Mouse (Mus musculus) hindbrain, embryonic 14.5 days (tissue): ENCODE measurements at regions not wholly inside any gene's neighbourhood (a gene's known extent, or its start where the extent isn't known, plus 50 kb on each side); places are given as distances from the start of the nearest gene placed in this dataset.
A peak's percentile ranks its signal among the peaks of the same experiment; 100 is the strongest.

ENCODE experiments used
- ATAC-seq: fragments of 200-750 bp; cut with Nextera tagmentation; 2 replicates; pipeline ENCODE4 v1.8.0; 2017; ENCODE audit warnings: moderate number of reproducible peaks, mild to moderate bottlenecking, moderate TSS enrichment, moderate library complexity; ENCODE audit not compliant: low FRiP score
- DNase-seq: peaks from one replicate; pipeline ENCODE4 v3.0.0-alpha.2; 2015; ENCODE audit warnings: low spot score
- H3K27ac ChIP-seq: fragments of 300-500 bp; sonication (generic); 2 replicates; pipeline ENCODE4 v1.5.1; 2014; ENCODE audit warnings: mild to moderate bottlenecking, moderate library complexity
- H3K27me3 ChIP-seq: fragments of 300-500 bp; sonication (generic); 2 replicates; pipeline ENCODE4 v1.6.1; 2014; ENCODE audit warnings: mild to moderate bottlenecking, low read length, mixed read lengths; ENCODE audit not compliant: control insufficient read depth, insufficient read depth
- H3K36me3 ChIP-seq: fragments of 300-500 bp; sonication (generic); replicated peaks from 2 replicates; pipeline ENCODE4 v1.6.1; 2014; ENCODE audit not compliant: control insufficient read depth, insufficient read depth
- H3K4me1 ChIP-seq: fragments of 300-500 bp; sonication (generic); replicated peaks from 2 replicates; pipeline ENCODE4 v1.6.1; 2014; ENCODE audit warnings: antibody characterized with exemption, low read length, mixed read lengths; ENCODE audit not compliant: control insufficient read depth, insufficient read depth
- H3K4me2 ChIP-seq: fragments of 300-500 bp; sonication (generic); replicated peaks from 2 replicates; pipeline ENCODE4 v1.6.1; 2014; ENCODE audit warnings: mild to moderate bottlenecking, moderate library complexity
- H3K4me3 ChIP-seq: fragments of 300-500 bp; sonication (generic); replicated peaks from 2 replicates; pipeline ENCODE4 v1.5.1; 2014; ENCODE audit warnings: mild to moderate bottlenecking, low read length
- H3K9ac ChIP-seq: fragments of 300-500 bp; sonication (generic); 2 replicates; pipeline ENCODE4 v1.6.1; 2014
- H3K9me3 ChIP-seq: fragments of 300-500 bp; sonication (generic); 2 replicates; pipeline ENCODE4 v1.6.1; 2016; ENCODE audit warnings: low read length; ENCODE audit not compliant: control insufficient read depth
- WGBS: fragments of 180-500 bp; shearing (Covaris S2); extraction: QIAGEN DNeasy Blood & Tissue Kit; methylation state at CpG from one replicate; pipeline ENCODE4 v1.1.7; 2014; 5-methylcytosine and 5-hydroxymethylcytosine counted together

DNA sequence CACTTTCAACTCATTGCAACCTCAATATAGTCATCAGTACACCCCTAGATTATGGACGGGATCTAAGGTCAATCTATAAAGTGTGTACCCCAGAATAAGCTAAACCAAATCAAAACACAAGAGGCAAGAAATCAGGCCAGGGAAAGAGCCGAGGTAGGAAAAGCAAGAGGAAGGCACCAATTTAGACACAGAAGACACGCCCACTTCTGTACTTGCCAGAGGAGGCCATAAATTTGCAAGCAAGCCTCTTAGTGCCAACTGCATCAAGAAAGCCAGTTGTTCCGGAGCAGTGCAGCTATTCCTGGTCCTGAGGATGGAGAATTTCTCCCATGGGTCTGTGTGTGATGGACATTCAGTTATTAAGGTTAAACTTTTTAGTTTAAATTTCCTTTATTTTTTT, 179.7 kb upstream of the Smlr1 start:
- 88% methylated on average over 4 of the region's 4 CpGs for WGBS
- DNase-seq = no peak
- ATAC-seq = no peak
- H3K36me3 ChIP-seq = no peaks in the 10 kb centered on the region
- H3K27ac ChIP-seq = no peak overlapping the region
- no peaks in the 10 kb centered on the region for H3K27me3 ChIP-seq
- no peak overlapping the region for H3K9ac ChIP-seq
- no peaks in the 10 kb centered on the region for H3K4me1 ChIP-seq
- H3K4me3 ChIP-seq = no peak overlapping the region
- no peak overlapping the region for H3K4me2 ChIP-seq
- no peaks in the 10 kb centered on the region for H3K9me3 ChIP-seq

DNA sequence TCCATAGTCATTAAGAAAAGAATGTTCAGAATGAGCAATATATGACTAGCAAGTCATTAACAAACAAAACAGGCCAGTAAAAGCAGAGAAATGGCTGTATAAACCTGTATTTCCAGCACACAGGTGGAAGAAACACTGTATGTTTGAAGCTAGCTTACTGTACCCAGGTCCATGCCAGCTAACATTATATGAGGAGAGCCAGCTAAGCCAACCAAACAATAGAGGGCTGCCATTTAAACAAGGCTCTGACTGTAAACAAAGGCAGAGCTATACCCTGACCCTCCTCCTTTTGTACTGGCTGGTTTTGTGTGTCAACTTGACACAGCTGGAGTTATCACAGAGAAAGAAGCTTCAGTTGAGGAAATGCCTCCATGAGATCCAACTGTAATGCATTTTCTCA, 178.6 kb upstream of the Smlr1 start:
- no peak for ATAC-seq
- no peak overlapping the region for H3K4me3 ChIP-seq
- no peak overlapping the region for H3K4me2 ChIP-seq
- no peak overlapping the region for H3K27ac ChIP-seq
- H3K9me3 ChIP-seq = no peaks in the 10 kb centered on the region
- no peaks in the 10 kb centered on the region for H3K27me3 ChIP-seq
- no peaks in the 10 kb centered on the region for H3K36me3 ChIP-seq
- no peak overlapping the region for H3K9ac ChIP-seq
- DNase-seq = no peak
- no peaks in the 10 kb centered on the region for H3K4me1 ChIP-seq

DNA sequence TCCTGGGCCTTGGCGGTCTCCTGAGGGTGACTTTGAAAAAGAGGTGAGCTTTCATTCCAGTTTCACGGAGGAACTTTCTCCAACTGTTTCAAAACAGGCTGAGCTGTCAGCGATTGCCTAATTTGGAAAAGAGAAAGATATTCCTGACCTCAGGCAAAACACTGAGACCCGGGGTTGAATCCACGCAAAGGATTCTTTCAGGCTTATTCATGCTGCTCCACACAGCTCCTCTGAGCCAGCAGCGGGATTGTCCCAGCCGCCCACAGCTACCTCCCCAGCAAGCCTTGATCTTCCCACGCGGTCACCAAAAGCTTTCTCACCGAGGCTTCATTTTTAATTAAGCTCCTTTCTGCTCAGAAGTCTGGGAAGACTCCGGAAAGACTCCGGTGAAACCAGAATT, 178.0 kb upstream of the Smlr1 start:
- Histone ChIP-seq H3K4me2 (no peak overlapping the region), H3K4me1 (no peaks in the 10 kb centered on the region), H3K9ac (no peak overlapping the region), H3K4me3 (no peak overlapping the region), H3K27ac (no peak overlapping the region), H3K9me3 (no peaks in the 10 kb centered on the region), H3K27me3 (no peaks in the 10 kb centered on the region), H3K36me3 (no peaks in the 10 kb centered on the region)
- DNase-seq (no peak), ATAC-seq (no peak)
- 69% methylated on average over 12 of the region's 12 CpGs for WGBS

DNA sequence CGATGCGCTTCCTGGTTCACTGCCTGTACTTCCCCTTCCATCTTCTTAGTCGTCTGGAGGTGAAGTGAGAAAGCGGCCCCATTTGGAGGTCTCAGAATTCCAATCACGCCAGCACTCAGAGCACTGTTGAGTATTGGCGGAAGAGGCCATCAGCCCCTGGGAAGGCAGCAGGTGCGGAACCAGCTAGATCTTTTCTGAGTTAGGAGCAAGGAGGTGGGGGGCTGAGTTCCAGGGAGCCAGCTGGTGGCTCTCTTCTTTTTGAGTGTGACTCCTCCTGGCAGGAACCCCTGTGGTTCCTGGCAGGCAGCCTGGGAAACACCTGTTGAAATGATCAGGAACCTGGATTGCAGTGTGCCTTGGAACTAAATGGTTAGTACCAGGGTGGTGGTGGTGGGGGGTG, 171.9 kb upstream of the Smlr1 start:
- no peak overlapping the region for H3K4me3 ChIP-seq
- no peaks in the 10 kb centered on the region for H3K36me3 ChIP-seq
- 56% methylated on average over 7 of the region's 7 CpGs for WGBS
- H3K4me2 ChIP-seq = no peak overlapping the region
- no peak overlapping the region for H3K27ac ChIP-seq
- H3K9me3 ChIP-seq = no peaks in the 10 kb centered on the region
- ATAC-seq (no peak), DNase-seq (no peak)
- H3K4me1 ChIP-seq = no peaks in the 10 kb centered on the region
- H3K27me3 ChIP-seq = no peaks in the 10 kb centered on the region
- H3K9ac ChIP-seq = no peak overlapping the region

DNA sequence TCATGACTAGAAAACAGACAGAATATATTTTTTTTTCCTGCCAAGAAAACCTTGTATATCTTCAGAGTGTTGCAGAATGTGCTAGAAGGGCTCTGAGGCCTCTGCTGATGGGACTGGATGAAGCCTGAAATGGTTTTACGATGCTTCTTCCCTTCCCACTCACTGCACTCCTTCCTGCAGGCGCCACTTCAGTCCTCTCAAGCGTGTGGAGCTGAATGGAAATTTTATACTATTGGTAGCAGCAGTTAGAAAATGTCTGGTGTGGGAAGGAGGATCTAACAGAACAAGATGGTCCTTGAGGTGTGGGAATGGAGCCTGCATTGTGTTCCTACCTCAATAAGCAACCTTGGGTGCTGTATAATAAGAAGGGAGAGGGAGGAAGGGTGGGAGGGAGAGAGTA, 166.1 kb upstream of the Smlr1 start:
- no peak overlapping the region for H3K4me3 ChIP-seq

DNA sequence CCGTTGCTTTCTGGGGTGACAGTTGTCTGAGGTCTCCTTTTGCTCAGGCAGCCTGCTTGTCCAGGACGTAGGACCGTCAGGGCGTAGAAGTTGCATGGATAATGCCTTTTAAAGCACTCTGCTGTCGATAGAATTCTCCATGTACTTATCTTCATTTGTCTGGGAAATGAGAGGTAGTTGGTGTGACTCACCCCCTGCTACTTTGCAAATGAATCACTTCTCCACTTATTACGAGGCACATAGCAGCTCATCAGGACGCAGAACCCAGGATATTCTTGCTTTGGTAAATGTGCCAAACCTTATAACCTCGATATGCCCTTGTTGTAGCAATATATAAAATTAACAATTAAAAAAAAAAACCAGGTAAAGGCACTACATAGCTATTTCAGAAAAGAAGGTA, 159.7 kb upstream of the Smlr1 start:
- no peak overlapping the region for H3K27ac ChIP-seq
- no peak overlapping the region for H3K4me2 ChIP-seq
- WGBS = 72% methylated on average over 8 of the region's 8 CpGs
- no peak overlapping the region for H3K9ac ChIP-seq
- no peaks in the 10 kb centered on the region for H3K27me3 ChIP-seq
- H3K4me3 ChIP-seq = no peak overlapping the region
- DNase-seq = no peak
- no peak for ATAC-seq
- no peaks in the 10 kb centered on the region for H3K4me1 ChIP-seq
- no peaks in the 10 kb centered on the region for H3K9me3 ChIP-seq
- no peaks in the 10 kb centered on the region for H3K36me3 ChIP-seq

More for the DNA sequence above, 166.1 kb upstream of the Smlr1 start:
- Histone ChIP-seq H3K9ac (no peak overlapping the region), H3K9me3 (no peaks in the 10 kb centered on the region), H3K4me2 (no peak overlapping the region), H3K36me3 (no peaks in the 10 kb centered on the region), H3K27ac (no peak overlapping the region), H3K27me3 (no peaks in the 10 kb centered on the region), H3K4me1 (no peaks in the 10 kb centered on the region)
- no peak for ATAC-seq
- WGBS = 91% methylated on average over 3 of the region's 3 CpGs
- DNase-seq = no peak

DNA sequence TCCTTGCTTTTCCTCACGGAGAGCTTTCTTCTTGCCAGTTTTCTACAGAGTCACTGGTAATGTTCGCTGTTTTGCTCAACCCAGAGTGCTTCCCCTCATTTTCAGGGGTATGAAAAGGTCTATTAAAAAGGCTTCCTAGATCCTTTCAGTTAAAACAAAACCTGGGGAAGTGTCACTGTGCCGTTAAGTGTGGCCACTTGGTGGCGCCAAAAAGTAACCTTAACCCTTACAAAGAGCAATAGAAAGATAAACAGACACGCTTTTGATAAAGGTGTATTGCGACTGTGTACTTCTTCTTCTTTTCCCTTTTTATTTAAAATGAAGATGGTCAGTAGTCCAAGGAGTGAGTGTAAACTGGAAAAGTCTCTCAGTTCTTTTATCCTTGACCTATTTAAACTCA, 145.2 kb upstream of the Smlr1 start:
- DNase-seq = peak; percentile 90
- no peaks in the 10 kb centered on the region for H3K27me3 ChIP-seq
- H3K9me3 ChIP-seq = no peaks in the 10 kb centered on the region
- 0 out of 2 replicates have a peak, but pooled peaks cover 8% of the 10 kb centered on the region for H3K4me1 ChIP-seq
- 20% methylated on average over 6 of the region's 6 CpGs for WGBS
- no peaks in the 10 kb centered on the region for H3K36me3 ChIP-seq
- H3K9ac ChIP-seq = no peak overlapping the region
- no peak overlapping the region for H3K27ac ChIP-seq
- ATAC-seq = peak; percentile 72; the same call in 1 of the 2 replicates
- H3K4me3 ChIP-seq = no peak overlapping the region
- no peak overlapping the region for H3K4me2 ChIP-seq

DNA sequence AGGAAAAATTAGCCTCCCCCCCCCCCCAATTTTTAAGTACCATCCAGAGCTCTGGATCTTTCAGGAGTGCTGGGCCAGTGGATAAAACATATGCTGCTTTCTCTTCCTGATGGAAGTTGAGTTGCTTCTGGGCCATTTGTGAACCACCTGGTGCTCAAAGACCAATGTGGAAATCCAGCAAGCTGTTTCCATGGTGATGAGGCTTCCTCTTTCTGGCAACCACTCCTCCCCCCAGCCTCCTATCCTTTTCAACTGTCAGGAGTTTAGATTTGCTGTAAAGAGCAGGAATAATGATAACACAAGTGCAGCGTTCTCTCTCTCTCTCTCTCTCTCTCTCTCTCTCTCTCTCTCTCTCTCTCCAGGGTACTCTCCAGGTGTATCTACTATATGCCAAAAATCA, 141.8 kb upstream of the Smlr1 start:
- DNase-seq = no peak
- Histone ChIP-seq H3K9ac (no peak overlapping the region), H3K27ac (no peak overlapping the region), H3K9me3 (no peaks in the 10 kb centered on the region), H3K4me2 (no peak overlapping the region), H3K4me1 (0 out of 2 replicates have a peak, but pooled peaks cover 8% of the 10 kb centered on the region), H3K27me3 (no peaks in the 10 kb centered on the region), H3K36me3 (no peaks in the 10 kb centered on the region), H3K4me3 (no peak overlapping the region)
- no peak for ATAC-seq
- 21% methylated on average over 1 of the region's 1 CpGs for WGBS

DNA sequence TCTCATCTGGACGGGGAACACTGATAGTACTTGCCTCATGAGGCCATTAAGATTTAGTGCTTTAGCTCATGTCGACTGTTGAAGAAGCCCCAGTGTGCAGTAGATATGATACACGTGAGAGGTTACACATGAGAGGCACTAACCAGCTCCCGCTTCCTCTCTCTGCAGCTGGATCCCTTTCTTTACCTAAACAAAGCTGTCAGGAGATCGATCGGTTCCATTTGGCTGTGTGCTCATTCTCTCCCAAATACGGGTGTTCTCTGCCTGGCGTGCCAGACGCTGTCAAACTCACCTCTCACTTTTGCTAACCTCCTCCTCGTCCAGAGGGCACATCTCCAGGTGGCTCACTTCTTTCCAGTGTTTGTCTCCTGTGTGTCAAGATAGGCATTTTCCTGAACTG, 139.3 kb upstream of the Smlr1 start:
- Histone ChIP-seq H3K27ac (no peak overlapping the region), H3K36me3 (no peaks in the 10 kb centered on the region), H3K4me3 (no peak overlapping the region), H3K4me1 (0 out of 2 replicates have a peak, but pooled peaks cover 8% of the 10 kb centered on the region), H3K9me3 (no peaks in the 10 kb centered on the region), H3K4me2 (no peak overlapping the region), H3K9ac (no peak overlapping the region), H3K27me3 (no peaks in the 10 kb centered on the region)
- DNase-seq (no peak), ATAC-seq (no peak)
- WGBS = 79% methylated on average over 10 of the region's 10 CpGs

DNA sequence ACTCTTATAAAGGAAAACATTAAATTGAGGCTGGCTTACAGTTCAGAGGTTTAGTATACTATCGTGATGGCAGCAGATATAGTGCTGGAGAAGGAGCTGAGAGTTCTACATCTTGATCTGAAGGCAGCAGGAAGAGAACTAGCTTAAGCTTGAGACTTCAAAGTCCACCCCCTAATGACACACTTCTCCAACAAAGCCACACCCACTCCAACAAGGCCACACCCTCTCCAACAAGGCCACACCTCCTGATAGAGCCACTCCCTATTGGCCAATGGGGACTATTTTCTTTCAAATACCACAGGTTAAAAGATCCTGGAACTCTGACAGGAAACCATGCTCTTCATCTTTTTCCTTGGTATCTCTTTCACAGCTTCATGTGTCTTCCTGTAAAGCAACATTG, 134.0 kb upstream of the Smlr1 start:
- 100% methylated on average over 1 of the region's 1 CpGs for WGBS
- DNase-seq = no peak
- no peak overlapping the region for H3K4me2 ChIP-seq
- ATAC-seq = no peak
- no peaks in the 10 kb centered on the region for H3K4me1 ChIP-seq
- H3K27me3 ChIP-seq = no peaks in the 10 kb centered on the region
- no peak overlapping the region for H3K27ac ChIP-seq
- no peak overlapping the region for H3K4me3 ChIP-seq
- no peaks in the 10 kb centered on the region for H3K9me3 ChIP-seq
- H3K36me3 ChIP-seq = no peaks in the 10 kb centered on the region
- H3K9ac ChIP-seq = no peak overlapping the region
